Mouse (Mus musculus): Measurements from ENCODE around the gene Cyth4. TPM values are rescaled to one million over a fixed set of nuclear protein-coding genes. Genes with fewer than 3 reads are reported as not detected.

Gene Cyth4
- polyA plus RNA-seq, 1 experiment from 2014 or later = 3.8 TPM

DNA sequence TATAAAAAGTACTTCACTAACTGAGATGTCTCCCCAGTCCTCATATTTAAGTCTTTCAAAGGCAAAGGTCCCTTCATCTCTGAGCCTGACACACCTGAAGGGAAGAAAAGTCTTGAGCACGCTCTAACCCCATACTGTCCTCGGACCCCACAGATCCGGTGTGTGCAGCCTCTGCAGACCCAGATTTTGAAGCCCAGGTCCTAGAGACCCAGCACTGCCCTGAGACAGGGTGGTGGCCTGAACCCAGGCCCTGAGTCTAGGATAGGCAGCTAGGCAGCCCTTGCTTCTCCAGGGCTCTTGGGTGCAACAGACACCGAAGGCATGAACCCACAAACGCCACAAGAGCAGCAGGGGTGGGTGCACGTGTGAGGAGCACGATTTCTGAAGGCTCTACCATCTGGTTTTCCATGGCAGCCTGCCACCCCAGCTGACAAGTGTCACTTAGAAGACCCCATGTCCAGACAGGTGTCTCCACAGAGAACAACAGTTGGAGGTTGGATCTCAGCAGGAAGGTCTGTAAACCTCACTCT, 2.9 kb upstream of the Cyth4 start:
- H3K4me1 ChIP-seq (replicated peaks; ENCODE audit: control insufficient read depth, insufficient read depth, low read length) = no peaks in the 10 kb centered on the region
- no peaks in the 10 kb centered on the region for H3K9me3 ChIP-seq (ENCODE audit: control insufficient read depth, low read length)
- H3K4me2 ChIP-seq (replicated peaks) = no peak overlapping the region
- WGBS = 90% methylated on average over 7 of the region's 7 CpGs
- H3K36me3 ChIP-seq (replicated peaks; ENCODE audit: control insufficient read depth, insufficient read depth) = no peaks in the 10 kb centered on the region
- no peak overlapping the region for H3K4me3 ChIP-seq (replicated peaks; ENCODE audit: low read length)
- DNase-seq (ENCODE audit: low spot score) = no peak
- H3K27ac ChIP-seq = no peak overlapping the region
- no peak for ATAC-seq (ENCODE audit: low FRiP score)
- H3K27me3 ChIP-seq (ENCODE audit: control insufficient read depth, insufficient read depth, low read length) = no peaks in the 10 kb centered on the region
- no peak overlapping the region for H3K9ac ChIP-seq

DNA sequence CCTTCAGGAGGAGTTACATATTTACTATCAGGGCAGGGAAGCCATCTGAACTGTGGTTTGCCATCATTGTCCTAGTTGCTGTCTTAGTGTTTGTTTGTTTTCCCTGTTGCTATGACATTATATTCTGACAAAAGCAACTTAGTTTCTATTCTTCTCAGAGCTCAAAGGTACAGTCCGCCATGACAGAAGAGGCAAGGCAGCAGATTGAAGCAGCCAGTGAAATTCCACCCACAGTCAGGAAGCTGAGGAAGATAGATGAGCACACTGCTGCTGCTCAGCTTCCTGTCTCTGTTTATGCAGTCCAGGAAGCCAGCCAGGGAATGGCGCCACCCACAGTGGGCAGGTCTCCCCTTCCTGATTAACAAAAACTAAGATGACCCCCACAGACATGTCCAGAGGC, 2.0 kb upstream of the Cyth4 start:
- Histone ChIP-seq H3K9ac (no peak overlapping the region), H3K4me3 (replicated peaks; ENCODE audit: low read length) (no peak overlapping the region), H3K27me3 (ENCODE audit: control insufficient read depth, insufficient read depth, low read length) (no peaks in the 10 kb centered on the region), H3K4me1 (replicated peaks; ENCODE audit: control insufficient read depth, insufficient read depth, low read length) (no peaks in the 10 kb centered on the region), H3K4me2 (replicated peaks) (no peak overlapping the region), H3K9me3 (ENCODE audit: control insufficient read depth, low read length) (no peaks in the 10 kb centered on the region), H3K27ac (no peak overlapping the region), H3K36me3 (replicated peaks; ENCODE audit: control insufficient read depth, insufficient read depth) (no peaks in the 10 kb centered on the region)
- 97% methylated on average over 2 of the region's 2 CpGs for WGBS
- DNase-seq (ENCODE audit: low spot score) = no peak
- no peak for ATAC-seq (ENCODE audit: low FRiP score)

DNA sequence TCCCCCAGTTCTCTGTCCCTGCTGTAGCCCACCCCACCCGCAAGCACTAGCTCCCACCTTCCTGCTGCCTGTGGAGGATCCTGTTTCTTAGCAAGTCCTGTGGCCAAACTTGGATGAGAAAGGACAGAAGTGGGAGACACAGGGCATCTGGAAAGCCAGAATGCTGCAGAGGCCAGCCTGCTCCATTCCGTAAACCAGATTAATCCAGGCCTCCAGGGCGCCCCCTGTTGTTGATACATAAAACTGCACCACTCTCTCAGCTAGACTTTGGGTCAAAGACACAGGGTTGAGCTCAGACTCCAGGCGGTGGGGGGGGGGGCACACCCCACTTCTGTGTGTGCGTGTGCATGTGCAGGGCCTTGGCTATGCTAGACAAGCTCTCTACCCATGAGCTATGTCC, 1.4 kb upstream of the Cyth4 start:
- no peaks in the 10 kb centered on the region for H3K27me3 ChIP-seq (ENCODE audit: control insufficient read depth, insufficient read depth, low read length)
- no peak overlapping the region for H3K4me3 ChIP-seq (replicated peaks; ENCODE audit: low read length)
- no peak overlapping the region for H3K9ac ChIP-seq
- DNase-seq (ENCODE audit: low spot score) (no peak), ATAC-seq (ENCODE audit: low FRiP score) (no peak)
- H3K4me2 ChIP-seq (replicated peaks) = no peak overlapping the region
- no peak overlapping the region for H3K27ac ChIP-seq
- no peaks in the 10 kb centered on the region for H3K36me3 ChIP-seq (replicated peaks; ENCODE audit: control insufficient read depth, insufficient read depth)
- H3K4me1 ChIP-seq (replicated peaks; ENCODE audit: control insufficient read depth, insufficient read depth, low read length) = no peaks in the 10 kb centered on the region
- no peaks in the 10 kb centered on the region for H3K9me3 ChIP-seq (ENCODE audit: control insufficient read depth, low read length)
- 72% methylated on average over 5 of the region's 5 CpGs for WGBS

DNA sequence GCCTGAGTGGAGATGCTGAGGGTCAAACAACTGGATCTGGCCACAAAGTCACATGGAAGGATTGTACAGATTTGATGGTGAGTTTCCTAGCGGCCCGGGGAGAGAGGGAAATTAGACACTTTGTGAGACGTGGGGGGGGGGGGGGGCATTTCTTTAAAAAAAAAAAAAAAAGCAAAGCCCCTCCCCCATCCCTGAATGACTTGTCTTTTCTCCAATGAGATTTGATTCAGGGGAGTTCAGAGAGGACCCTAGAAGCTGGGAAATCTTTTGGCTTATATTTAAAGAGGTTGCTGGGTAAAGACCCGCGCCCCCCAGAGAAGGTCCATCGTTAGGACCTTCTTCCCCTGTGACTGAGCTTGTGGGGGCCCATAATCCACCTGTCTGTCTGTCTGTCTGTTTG, 343 bp upstream of the Cyth4 start:
- H3K4me2 ChIP-seq (replicated peaks) = no peak overlapping the region
- no peak overlapping the region for H3K9ac ChIP-seq
- no peaks in the 10 kb centered on the region for H3K27me3 ChIP-seq (ENCODE audit: control insufficient read depth, insufficient read depth, low read length)
- 83% methylated on average over 6 of the region's 6 CpGs for WGBS
- H3K9me3 ChIP-seq (ENCODE audit: control insufficient read depth, low read length) = no peaks in the 10 kb centered on the region
- H3K27ac ChIP-seq = no peak overlapping the region
- ATAC-seq (ENCODE audit: low FRiP score) (no peak), DNase-seq (ENCODE audit: low spot score) (no peak)
- no peaks in the 10 kb centered on the region for H3K36me3 ChIP-seq (replicated peaks; ENCODE audit: control insufficient read depth, insufficient read depth)
- H3K4me1 ChIP-seq (replicated peaks; ENCODE audit: control insufficient read depth, insufficient read depth, low read length) = no peaks in the 10 kb centered on the region
- no peak overlapping the region for H3K4me3 ChIP-seq (replicated peaks; ENCODE audit: low read length)

DNA sequence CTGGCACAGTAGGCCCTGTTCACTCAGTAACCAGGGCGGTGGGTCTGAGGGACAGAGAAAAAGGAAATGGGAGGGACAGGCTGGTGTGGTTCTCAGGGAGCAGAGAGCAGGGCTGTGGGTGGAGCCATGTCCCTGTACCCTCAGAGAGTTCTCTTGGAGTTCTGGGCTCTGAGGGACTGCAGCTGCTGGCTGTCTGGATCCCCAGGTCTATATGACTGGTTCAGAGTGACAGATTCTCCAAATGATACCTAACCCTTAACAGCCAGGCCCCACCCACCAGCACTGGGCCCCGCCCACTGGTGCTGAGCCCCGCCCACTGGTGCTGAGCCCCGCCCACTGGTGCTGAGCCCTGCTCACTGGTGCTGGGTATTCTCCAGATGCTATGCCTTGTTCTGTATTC, 882 bp downstream of the Cyth4 start:
- Histone ChIP-seq H3K27me3 (ENCODE audit: control insufficient read depth, insufficient read depth, low read length) (no peaks in the 10 kb centered on the region), H3K9me3 (ENCODE audit: control insufficient read depth, low read length) (no peaks in the 10 kb centered on the region), H3K27ac (no peak overlapping the region), H3K9ac (no peak overlapping the region), H3K36me3 (replicated peaks; ENCODE audit: control insufficient read depth, insufficient read depth) (no peaks in the 10 kb centered on the region), H3K4me1 (replicated peaks; ENCODE audit: control insufficient read depth, insufficient read depth, low read length) (no peaks in the 10 kb centered on the region), H3K4me3 (replicated peaks; ENCODE audit: low read length) (no peak overlapping the region), H3K4me2 (replicated peaks) (no peak overlapping the region)
- WGBS = 62% methylated on average over 4 of the region's 4 CpGs
- ATAC-seq (ENCODE audit: low FRiP score) (no peak), DNase-seq (ENCODE audit: low spot score) (no peak)

DNA sequence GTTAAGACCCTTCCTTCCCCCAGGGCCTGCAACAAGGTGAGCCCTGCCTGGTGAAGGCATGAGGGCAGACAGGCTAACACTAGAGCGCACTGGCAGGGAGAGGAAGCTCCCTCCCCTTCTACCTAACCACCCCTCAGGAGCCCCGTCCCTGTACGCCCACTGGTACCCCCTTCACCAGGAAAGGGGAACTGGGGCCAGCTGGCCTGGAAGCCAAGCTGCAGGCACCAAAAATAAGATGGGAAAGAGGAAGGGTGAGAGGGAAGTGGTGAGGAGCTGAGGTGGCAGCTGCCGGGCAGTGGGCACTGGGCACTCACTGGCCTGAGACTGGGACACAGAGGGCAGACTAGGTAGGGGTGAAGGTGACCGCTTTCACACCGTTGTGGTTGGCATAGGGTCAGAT, 2.3 kb downstream of the Cyth4 start:
- Histone ChIP-seq H3K9ac (no peak overlapping the region), H3K27ac (no peak overlapping the region), H3K4me3 (replicated peaks; ENCODE audit: low read length) (no peak overlapping the region), H3K36me3 (replicated peaks; ENCODE audit: control insufficient read depth, insufficient read depth) (no peaks in the 10 kb centered on the region), H3K27me3 (ENCODE audit: control insufficient read depth, insufficient read depth, low read length) (no peaks in the 10 kb centered on the region), H3K4me2 (replicated peaks) (no peak overlapping the region), H3K9me3 (ENCODE audit: control insufficient read depth, low read length) (no peaks in the 10 kb centered on the region), H3K4me1 (replicated peaks; ENCODE audit: control insufficient read depth, insufficient read depth, low read length) (no peaks in the 10 kb centered on the region)
- DNase-seq (ENCODE audit: low spot score) (no peak), ATAC-seq (ENCODE audit: low FRiP score) (no peak)
- 85% methylated on average over 6 of the region's 6 CpGs for WGBS

DNA sequence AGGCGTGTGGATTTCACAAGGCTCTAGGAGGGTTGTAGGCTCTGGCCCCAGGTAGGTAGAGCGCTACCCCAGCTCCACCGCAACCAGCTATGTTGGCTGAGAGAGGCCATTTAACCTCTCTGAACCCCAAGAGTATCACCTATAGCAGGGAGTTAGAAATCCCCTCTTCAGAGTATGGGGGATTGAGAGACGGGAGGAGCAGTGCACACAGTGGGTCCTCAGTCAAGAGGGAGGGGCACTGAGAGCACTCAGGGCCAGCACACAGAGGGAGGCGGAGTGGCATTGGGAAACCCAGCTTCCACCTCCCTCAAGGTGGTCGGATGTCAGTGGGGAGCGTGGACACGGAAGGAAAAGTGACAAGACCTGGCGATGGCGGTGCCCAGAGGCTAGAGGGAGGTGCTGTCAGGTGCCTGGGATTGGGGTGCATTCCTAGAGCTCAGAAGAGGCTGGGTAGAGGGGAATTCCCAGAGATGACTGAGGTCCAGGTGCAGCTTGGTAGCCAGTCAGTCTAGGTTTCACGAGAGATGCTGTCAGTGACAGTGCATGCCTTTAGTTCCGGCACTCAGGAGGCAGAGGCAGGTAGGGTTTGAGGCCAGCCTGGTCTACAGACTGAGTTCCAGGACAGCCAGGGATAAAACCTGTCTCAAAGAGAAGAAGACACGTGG, 2.8 kb downstream of the Cyth4 start:
- H3K9ac ChIP-seq = no peak overlapping the region
- H3K36me3 ChIP-seq (replicated peaks; ENCODE audit: control insufficient read depth, insufficient read depth) = no peaks in the 10 kb centered on the region
- DNase-seq (ENCODE audit: low spot score) = no peak
- H3K9me3 ChIP-seq (ENCODE audit: control insufficient read depth, low read length) = no peaks in the 10 kb centered on the region
- H3K27me3 ChIP-seq (ENCODE audit: control insufficient read depth, insufficient read depth, low read length) = no peaks in the 10 kb centered on the region
- H3K4me2 ChIP-seq (replicated peaks) = no peak overlapping the region
- 85% methylated on average over 13 of the region's 13 CpGs for WGBS
- H3K4me3 ChIP-seq (replicated peaks; ENCODE audit: low read length) = no peak overlapping the region
- ATAC-seq (ENCODE audit: low FRiP score) = no peak
- no peak overlapping the region for H3K27ac ChIP-seq
- H3K4me1 ChIP-seq (replicated peaks; ENCODE audit: control insufficient read depth, insufficient read depth, low read length) = no peaks in the 10 kb centered on the region

DNA sequence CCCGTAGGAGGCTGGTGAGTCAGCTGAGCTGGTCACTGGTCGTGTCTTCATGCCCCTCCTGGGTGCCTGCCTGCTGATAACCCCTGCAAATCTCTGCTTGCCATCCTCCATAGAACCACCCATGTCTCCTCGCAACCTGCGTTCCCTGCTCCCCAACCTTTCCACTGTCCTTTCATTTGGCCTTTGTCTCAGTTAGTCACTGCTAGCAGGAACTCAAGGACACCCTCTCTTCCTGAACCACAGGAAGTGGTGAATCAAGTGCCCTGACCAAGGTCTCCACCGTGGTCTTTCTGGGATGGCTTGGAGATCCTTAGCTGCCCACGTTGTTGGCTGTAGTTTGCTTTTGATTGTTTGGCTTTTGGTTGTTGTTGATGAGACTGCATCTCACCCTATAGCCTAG, 4.3 kb downstream of the Cyth4 start:
- 78% methylated on average over 6 of the region's 6 CpGs for WGBS
- ATAC-seq (ENCODE audit: low FRiP score) (no peak), DNase-seq (ENCODE audit: low spot score) (no peak)
- Histone ChIP-seq H3K36me3 (replicated peaks; ENCODE audit: control insufficient read depth, insufficient read depth) (no peaks in the 10 kb centered on the region), H3K9ac (no peak overlapping the region), H3K27me3 (ENCODE audit: control insufficient read depth, insufficient read depth, low read length) (no peaks in the 10 kb centered on the region), H3K4me3 (replicated peaks; ENCODE audit: low read length) (no peak overlapping the region), H3K4me1 (replicated peaks; ENCODE audit: control insufficient read depth, insufficient read depth, low read length) (no peaks in the 10 kb centered on the region), H3K27ac (no peak overlapping the region), H3K4me2 (replicated peaks) (no peak overlapping the region), H3K9me3 (ENCODE audit: control insufficient read depth, low read length) (no peaks in the 10 kb centered on the region)

DNA sequence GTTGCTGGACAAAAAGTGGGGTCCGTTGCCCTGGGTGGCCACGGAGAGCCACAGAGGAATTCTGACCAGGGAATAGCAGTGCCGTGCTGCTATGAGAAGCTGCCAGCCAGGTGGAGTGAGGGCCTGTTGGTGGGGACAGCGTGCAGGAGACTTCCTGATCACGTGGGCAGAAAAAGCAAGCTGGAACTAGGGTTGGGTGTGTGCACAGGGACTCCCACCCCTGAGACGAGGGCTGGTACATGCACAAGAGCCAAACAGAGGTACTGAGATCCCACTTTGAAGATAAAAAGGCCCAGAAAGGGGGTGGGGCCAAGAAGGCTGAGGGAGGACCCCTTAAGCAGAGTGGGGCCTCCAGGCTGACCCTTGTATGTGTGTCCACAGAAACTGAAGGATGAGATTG, 7.4 kb downstream of the Cyth4 start:
- DNase-seq (ENCODE audit: low spot score) (no peak), ATAC-seq (ENCODE audit: low FRiP score) (no peak)
- Histone ChIP-seq H3K9ac (no peak overlapping the region), H3K36me3 (replicated peaks; ENCODE audit: control insufficient read depth, insufficient read depth) (no peaks in the 10 kb centered on the region), H3K27ac (no peak overlapping the region), H3K4me3 (replicated peaks; ENCODE audit: low read length) (no peak overlapping the region), H3K9me3 (ENCODE audit: control insufficient read depth, low read length) (no peaks in the 10 kb centered on the region), H3K4me1 (replicated peaks; ENCODE audit: control insufficient read depth, insufficient read depth, low read length) (no peaks in the 10 kb centered on the region), H3K27me3 (ENCODE audit: control insufficient read depth, insufficient read depth, low read length) (no peaks in the 10 kb centered on the region), H3K4me2 (replicated peaks) (no peak overlapping the region)
- 74% methylated on average over 6 of the region's 6 CpGs for WGBS

DNA sequence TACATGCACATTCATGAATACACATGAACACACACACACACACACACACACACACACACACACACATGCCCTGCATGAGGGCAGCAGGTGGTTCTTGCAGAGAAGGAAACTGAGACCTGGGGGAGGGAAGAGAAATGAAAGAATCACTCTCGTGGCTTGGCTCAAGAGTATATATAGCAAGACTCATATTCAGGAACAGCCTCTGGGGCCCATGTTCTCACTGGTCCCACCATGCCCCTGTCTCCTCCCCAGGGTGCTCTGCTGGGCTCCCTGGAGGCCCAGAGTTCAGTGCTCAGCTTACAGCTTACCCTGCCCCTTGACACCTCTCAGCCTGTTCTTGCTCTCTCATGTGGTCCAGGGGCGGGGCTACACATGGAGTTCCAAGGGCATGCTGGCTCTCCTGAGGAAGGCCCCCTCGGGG, 8.5 kb downstream of the Cyth4 start:
- no peak overlapping the region for H3K27ac ChIP-seq
- H3K27me3 ChIP-seq (ENCODE audit: control insufficient read depth, insufficient read depth, low read length) = no peaks in the 10 kb centered on the region
- WGBS = 68% methylated on average over 3 of the region's 3 CpGs
- no peaks in the 10 kb centered on the region for H3K36me3 ChIP-seq (replicated peaks; ENCODE audit: control insufficient read depth, insufficient read depth)
- no peak for ATAC-seq (ENCODE audit: low FRiP score)
- no peaks in the 10 kb centered on the region for H3K9me3 ChIP-seq (ENCODE audit: control insufficient read depth, low read length)
- no peak overlapping the region for H3K4me3 ChIP-seq (replicated peaks; ENCODE audit: low read length)
- no peak for DNase-seq (ENCODE audit: low spot score)
- H3K4me1 ChIP-seq (replicated peaks; ENCODE audit: control insufficient read depth, insufficient read depth, low read length) = no peaks in the 10 kb centered on the region
- no peak overlapping the region for H3K9ac ChIP-seq
- H3K4me2 ChIP-seq (replicated peaks) = no peak overlapping the region

Data from hindbrain, embryonic 14.5 days (tissue).